Mouse (Mus musculus) central nervous system, embryonic 14 days (tissue): ENCODE results near the gene Mup14. TPM values are rescaled to one million over a fixed set of nuclear protein-coding genes. Genes with fewer than 3 reads are reported as not detected.

Experiments
- polyA plus RNA-seq: library from polyadenylated mRNA; depleted of rRNA; stranded (reverse); fragments of >200 nt; gene quantifications from 2 replicates; pipeline ENCODE4 v1.2.3, GENCODE M21; 2012; rRNA removed

Mup14 gene
- not detected in 2 replicates for polyA plus RNA-seq

GRCm38 (mm10) chr4:61303900-61304299, at the start of gene Mup14:
TSS of gene Mup14 (minus strand) at chr4:61304000.

Other genes with a start within 250 kb of the Mup14 start
- not detected in 2 replicates for gene Mup13, start 75.7 kb downstream of the Mup14 start, polyA plus RNA-seq
- not detected in 2 replicates for gene Mup15, start 135.7 kb upstream of the Mup14 start, polyA plus RNA-seq
- not detected in 2 replicates for gene Mup16, start 215.5 kb upstream of the Mup14 start, polyA plus RNA-seq